Mouse (Mus musculus) gastrocnemius, postnatal 10 days (tissue): ENCODE data around the gene Acsm2. TPM values are rescaled to one million over a fixed set of nuclear protein-coding genes. Genes with fewer than 3 reads are reported as not detected.

Experiments
- DNase-seq: peaks from one replicate; pipeline ENCODE4 v3.0.0; 2021; ENCODE audit warnings: mixed read lengths
- long read RNA-seq, 2 experiments: library from polyadenylated mRNA; stranded (forward); transcript quantifications; one replicate each; pipeline ENCODE4 v2.0.0; 2021
- total RNA-seq, 2 experiments: library from RNA; stranded (reverse); gene quantifications; 2 replicates each; pipeline ENCODE4 v1.2.3; 2021

The Acsm2 gene
- total RNA-seq, result not detected
- long read RNA-seq, experiment 1, result 0 reads
- long read RNA-seq, experiment 2, result 0 reads

DNA sequence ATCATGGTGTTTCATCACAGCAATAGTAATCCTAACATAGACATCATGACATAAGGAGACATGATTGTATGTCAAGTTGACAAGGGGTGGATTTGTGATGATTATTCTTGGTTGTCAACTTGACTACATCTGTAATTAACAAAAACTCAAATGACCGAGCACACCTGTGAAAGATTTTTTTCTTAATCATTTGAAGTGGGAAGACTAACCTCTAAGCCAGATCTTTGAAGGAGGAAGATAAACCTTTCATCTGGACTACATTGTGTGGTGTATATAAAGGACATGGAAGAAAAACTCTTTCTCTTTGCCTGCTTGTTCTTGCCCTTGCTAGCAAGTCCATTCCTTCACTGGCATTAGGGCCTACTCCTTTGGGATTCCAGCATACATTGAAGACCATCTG, at the start of gene Acsm2:
TSS of gene Acsm2 (plus strand) at position 301 of the 400 bp plus-strand sequence.
- DNase-seq, result no peak

DNA sequence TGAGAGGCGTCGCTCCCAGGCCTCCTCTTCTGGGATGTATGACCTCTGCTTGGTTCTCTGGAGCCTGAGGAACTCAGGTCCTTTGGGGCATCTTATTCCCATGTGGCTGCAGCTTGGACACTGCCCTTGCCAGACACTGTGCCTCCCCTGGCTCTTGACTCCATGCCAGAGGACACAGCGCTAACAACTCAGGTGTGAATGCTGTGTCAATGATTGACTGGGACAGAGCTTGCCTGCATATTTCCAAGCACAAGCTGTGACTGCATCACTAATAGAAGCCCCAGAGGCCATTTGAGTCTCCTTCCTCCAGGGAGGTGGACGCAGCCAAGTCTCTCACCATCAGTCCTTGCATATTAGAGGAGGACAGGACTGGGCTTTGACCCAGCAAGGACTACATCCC, 43.0 kb upstream of the Acsm2 start:
- DNase-seq, result no peak

DNA sequence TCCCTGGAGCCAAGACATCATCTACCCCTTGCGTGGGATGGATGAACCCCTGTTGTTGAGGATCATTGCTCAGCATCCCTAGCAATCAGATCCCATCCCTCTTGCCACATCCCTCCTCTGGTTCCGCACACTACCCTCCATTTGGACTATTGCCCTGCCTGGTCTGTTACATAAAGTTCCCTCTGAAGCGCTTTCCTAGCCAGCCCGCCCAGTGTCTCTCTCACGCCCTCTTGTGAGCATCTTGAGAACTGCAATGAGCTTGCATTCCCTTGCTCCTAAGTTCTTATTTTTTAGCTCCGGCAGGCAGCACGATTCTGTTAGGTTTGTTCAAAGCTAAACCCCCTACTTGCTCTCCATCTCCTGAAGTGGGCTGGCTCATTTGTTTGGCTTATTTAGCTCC, 41.1 kb upstream of the Acsm2 start:
- peak; percentile 12 for DNase-seq

DNA sequence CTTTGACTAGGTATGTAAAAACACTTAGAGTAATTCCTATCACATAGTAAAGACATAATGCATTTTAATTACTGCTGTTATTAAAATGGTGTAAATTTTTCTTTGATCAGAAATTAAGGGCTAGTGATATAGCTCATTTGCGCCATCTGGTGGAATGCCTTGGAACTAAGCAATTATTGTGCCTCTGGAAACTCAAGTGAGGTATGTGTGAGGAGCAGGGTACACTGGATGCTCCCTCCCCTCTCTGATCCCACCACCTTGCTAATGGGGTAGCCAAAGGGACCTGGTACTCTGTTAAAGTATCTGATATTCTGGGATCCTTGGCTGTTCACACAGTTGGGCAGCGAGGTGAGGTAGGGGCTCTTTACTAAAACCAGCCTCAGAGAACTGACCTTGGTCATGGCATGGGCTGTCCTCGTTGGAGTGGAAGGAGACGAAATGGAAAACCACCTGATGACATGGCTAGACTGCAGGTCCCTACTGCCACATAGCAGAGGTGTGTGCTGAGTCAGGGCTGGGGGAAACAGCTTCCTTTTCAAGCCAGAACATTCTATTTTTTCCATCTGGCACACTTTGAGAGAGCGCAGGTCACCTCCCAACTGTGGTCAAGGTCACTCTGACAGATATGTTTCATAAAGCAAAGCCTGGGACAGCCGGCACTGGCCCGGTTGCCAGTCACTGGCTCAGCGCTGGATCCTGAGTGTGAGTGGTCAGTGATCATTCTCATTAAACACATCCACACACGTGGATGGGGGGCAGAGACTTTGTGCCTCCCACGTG, 38.5 kb upstream of the Acsm2 start:
- DNase-seq, result peak; percentile 39

DNA sequence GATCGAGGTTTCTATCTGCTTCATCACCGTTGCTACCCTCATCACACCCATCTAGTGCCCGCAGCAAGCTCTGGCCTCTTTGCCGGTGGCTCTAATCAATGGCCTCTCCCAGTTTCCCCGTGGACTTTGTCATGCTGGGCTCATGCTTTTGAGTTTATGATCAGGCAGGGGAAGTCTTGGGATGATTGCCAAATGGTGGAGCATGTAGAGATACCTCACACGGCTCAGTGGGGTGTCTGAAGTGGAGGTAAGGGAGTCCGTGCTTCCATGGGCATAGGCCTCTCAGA, 37.9 kb upstream of the Acsm2 start:
- no peak for DNase-seq

DNA sequence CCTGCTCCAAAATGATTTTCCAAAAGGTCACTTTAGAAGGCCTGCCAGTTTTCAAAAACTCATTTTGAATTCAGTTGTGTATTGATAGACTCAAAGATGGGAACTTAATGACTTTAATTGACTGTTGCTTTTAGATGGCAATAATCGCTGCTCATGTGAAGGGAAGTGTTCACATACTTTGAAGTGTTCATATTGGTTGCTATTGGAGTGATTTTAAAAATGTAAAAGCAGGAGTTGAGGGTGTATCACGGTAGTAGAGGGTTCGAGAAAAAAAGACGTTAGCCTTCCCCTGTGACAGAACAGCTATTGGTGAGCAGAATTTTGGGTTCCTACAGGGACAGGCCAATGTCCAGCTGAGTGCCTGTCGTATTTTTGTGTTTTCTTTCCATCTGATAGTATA, 35.0 kb upstream of the Acsm2 start, which contains the start of gene Acsm5:
TSS of gene Acsm5 (plus strand) at position 301 of the 400 bp plus-strand sequence.
- no peak for DNase-seq

DNA sequence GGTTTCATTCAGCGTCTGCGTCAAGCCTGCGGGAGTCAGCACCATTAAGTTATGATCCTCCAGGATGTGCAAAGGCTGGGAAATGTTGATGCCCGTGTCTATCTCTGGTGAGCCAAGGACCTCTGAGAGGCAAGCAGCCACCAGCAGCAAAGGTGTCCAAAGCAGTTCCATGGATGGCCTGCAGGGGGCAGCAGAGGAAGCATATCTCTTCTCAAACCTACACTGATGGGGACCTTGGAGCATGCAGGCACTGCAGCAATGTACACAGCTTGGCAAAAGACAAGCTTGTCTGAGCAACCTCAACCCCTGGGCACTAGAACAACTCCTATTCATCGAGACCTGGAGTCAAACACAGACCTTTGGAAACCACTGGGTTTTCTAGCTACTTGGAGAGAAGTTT, 34.5 kb upstream of the Acsm2 start:
- DNase-seq, result peak; percentile 40

DNA sequence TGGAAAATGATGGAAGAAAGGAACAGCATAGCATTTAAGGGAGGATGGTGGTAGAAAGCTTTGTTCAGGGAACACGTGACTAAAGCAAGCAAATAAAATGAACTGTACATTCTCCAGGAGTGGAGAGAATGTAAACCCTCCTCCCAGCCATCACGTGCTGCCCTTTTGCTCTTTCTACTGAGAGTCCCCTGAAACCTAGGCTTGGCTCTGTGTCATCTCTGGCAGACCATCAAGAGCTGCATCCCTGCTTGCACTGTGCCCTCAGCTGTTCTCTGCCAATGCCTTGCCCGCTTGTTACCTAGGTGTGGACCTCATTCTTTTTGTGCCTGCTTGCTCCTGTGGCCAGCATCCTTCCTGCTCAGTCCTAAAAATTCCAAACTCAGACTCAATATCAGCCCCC, 32.3 kb upstream of the Acsm2 start:
- DNase-seq, result no peak

DNA sequence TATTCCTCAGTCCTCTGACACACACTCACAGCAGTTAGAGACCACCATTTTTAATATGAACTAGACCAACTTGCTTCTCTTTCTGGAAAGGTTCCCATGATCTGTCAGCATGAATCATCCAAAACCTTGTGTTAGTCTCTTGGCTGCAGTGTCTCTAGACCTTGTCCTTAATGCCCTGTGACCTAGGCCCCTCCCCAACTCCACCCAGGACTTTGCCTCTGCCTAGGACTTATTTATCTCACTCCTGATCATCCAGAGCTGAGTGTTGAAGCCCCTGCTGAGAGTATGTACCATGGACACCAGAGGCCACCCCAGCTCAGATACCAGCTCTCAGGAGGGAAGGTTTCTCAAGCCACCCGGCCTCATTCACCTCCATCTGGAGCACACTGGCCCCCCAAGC, 31.8 kb upstream of the Acsm2 start:
- no peak for DNase-seq

DNA sequence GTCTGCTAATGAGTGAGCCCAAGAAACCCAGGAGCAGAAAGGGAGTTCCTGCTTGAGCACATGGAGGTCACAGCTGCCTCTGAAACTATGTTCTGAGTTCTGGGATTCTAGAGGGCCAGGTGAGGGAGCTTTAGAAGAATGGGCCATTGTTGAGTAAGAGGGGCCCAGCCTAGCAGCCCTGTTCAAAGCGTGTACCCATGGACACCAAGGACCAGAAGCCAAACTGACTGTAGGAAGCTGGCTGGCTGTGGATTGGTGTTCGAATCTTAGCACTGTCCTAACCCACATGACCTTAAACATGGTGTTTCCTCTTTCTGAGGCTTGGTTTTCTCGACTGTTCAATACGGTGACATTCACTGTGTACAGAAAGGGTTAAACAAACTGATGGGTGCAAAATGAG, 30.8 kb upstream of the Acsm2 start, which contains the start of gene Pdilt:
TSS of gene Pdilt (minus strand) at position 101 of the 400 bp plus-strand sequence.
- no peak for DNase-seq

DNA sequence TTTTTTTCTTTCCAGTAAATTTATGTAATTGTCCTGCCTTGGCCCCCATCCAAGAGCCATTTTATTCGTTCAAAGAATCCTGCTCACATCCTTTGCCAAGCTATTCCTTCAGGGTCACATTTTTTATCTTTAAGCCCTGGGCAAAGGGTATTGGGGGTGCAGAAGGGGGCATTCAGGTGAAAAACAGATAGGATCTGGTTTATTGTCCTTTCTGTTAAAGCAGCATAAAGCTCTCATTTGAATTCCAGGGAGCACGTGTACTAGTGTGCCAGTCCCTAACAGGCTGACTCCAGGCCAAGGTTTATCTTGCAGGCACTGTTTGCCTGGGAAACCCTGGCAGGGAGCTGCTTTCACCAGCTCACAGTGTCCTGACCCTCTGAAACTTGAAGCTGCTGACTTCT, 28.3 kb upstream of the Acsm2 start:
- no peak for DNase-seq

DNA sequence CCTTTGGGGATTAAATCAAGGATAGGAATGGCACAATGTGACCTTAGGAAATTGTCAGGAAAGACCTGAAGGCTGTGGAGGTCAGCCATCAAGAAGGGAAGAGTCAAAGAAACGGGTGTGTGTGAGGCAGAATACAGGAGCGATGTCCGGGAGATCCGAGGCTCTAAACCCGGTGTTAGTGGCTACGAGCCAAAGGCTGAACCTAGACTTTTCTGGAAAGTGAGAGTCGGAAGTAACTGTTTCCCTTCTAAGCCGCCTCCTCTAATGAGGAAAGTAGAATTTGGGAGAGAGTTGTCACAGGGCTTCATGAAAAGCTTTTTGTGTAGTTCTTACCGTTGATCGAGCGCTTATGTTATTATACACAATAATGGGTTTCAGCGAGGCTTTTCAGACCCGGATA, 27.7 kb upstream of the Acsm2 start:
- no peak for DNase-seq

DNA sequence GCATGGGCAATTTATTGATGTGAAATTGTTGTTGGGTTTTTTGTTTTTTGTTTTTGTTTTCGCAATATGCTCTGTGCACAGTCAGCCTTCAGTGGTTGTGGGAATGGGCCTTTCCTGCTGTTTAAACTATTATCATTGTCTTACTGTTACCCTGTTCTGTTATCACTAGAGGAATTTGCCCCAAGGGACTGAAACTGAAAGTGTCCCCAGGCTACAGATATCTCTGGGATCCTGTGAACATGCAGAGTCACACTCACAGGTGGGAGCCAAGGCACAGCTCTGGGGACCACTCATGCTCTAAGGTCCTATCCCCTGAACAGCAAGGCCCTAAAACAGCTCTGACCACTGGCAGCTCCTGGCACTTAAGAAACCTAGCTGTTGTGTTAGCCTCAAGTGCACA, 27.0 kb upstream of the Acsm2 start:
- no peak for DNase-seq

DNA sequence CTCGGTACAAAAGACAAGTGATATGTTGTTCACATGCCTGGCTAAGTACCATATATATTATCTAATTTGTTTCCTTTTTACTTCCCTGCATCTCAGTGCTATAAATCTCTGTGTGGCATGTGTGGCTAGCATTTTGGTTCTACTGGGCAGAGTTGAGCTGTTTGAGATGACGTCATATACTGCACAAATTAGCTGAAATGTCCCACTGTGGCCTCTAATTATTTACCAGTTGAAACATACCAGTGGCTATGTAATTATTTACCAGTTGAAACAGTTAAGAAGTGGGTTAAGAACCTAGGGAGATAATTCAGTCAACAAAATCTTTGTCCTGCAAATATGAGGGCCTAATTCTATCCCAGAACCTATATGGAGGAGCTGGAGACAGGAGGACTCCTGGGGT, 26.6 kb upstream of the Acsm2 start:
- no peak for DNase-seq

DNA sequence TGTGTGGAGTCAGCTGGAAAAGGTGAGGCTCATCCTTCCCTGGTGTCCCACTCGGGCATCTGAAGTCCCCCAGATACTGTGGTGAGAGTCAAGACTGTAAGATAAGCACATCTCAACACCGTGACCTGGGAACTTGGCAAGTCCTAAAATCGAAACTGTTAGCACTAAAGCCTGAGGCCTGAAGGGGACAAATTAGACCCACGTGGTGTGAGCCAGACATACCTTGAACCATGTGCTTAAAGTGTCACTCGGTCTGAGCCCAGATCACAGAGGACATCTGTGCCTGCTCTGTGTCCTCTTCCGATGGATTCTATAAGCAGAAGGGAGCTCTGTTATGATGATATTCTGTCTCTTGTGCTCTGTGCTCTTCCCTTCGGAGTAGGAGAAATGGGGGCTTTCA, 25.5 kb upstream of the Acsm2 start:
- DNase-seq, result no peak

DNA sequence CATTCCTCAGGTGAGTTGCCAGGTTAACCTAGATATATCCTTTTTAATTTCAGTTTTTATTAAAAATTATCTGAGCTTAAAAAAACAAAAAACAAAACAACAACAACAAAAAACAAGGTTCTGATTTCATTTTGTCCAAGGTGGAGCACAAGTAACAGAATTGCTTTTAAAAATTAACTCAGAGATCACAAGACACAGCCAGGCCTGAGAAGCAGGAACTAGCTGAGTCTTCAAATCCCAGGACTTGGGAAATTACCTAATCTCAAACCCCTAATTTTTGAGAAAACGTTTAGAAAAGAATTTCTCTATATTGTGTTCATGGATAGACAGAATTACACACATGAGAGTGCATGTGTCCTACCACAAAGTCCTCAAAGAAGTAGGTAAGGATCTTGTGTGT, 21.2 kb upstream of the Acsm2 start:
- DNase-seq, result no peak

DNA sequence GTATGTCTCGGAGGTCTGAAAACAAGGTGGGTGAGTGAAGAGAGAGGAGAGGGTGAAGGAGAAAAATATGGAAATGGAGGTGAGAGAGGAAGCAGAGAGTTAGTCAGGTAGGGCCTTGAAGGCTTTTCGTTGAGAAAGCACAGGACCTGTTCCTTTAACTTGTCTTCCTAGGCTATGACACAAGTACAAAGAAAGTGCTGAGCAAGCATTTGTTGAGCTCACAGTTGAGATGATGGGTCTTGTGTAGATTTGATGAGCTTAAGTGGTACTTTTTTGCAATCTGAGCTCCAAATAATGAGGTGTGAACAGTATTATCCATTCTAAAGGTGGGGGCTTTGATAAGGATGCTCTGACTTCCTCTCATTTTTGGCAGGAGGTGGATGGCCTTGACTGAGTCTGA, 19.8 kb upstream of the Acsm2 start:
- DNase-seq, result no peak

DNA sequence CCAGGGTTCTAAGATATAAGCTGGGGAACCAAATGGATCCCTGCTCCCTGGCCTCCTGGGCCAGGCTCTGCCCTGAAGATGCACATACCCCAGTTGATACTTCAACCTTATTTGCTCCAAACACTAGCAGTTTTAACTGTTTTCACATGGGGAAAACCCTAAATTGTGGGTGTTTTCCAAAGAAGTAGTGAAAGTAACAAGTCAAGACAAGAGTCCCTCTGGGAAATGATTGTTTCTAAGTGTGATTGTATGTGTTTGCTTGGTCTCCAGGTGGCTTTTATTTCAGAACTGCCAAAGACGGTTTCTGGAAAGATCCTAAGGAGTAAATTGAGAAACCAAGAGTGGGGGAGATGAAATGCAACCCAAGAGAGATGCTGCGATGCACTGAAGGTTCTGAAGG, 11.7 kb upstream of the Acsm2 start:
- DNase-seq, result no peak

DNA sequence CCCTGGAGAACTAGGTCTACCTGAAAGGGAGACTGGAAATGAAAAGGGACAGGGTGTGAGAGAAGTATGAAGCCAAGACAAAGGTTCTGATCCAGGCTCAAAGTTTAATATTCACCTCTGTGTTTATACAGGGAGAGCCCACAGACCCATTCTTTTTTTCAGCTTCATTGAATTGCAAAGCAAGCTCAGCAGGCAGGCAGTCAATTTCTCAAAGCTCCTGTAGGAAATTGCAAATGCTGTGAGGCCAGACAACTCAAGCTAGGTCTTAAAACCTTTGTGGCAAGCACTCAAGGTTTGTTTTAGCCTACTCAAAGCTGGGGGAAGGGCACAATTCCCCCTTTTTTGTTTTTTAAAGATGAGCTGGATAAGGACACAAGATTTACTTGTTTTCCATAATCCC, 8.6 kb upstream of the Acsm2 start:
- DNase-seq, result no peak

DNA sequence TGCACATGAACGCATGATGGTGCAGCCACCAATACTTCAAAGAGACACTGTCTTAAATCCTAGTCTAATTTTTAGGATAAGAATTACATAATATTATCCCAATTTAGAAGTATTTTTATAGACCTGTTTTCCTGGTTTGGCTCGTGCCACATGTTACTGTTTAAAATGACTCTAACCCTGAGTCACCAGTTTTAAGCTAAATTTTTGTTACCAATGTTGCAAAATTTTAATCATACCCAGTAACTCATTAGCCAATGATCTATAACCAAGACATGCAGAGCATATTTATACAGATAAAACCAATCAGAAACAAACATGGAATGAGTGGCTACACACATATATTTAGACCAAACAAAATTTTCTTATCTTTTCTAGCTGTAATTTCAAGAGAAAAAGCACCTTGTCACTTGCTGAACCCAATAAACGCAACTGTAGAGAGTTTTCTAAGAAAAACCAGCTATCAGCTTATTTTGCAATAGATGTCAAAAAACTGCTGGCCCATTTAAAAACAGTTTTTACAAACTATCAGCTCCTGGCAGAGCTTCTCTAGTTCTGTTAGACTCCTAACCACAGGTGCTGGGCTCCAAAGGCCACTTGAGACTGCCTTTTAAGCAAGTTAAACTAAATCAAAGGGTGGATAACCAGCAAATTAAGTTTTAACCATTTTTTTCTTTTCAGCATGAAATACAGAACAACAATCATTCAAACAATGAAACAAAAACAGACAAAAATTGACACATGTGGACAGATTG, 3.5 kb upstream of the Acsm2 start:
- no peak for DNase-seq

DNA sequence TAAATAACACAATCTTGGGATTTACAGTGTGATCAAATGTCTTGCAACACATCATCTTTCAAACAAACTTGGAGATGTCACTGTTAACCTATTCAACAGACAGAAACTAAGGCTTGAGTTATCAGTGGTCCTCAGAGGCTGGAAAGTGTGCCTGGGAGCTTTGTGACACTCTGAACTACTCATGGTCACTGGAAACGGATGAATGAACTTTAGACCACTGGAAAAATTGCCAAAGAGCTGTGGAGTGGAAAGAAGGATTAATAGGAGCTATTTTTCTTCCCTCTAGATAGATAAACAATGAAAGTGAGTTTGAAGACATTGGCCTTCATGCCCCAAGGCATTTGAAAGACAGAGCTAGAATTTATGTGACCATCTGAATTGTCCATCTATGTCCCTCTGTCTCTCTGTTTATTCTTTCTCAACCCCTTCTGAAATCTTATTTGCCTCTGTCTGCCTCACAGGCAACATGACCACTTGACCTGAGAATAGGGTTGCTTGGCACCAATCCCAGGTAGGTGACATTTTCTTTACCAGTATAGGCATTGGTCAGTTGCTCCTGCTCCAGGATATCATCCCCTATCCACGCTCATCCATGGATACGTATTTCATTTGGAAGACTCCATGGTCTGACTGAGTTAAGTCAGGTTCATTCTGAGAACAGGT, 5.8 kb downstream of the Acsm2 start:
- DNase-seq, result no peak

DNA sequence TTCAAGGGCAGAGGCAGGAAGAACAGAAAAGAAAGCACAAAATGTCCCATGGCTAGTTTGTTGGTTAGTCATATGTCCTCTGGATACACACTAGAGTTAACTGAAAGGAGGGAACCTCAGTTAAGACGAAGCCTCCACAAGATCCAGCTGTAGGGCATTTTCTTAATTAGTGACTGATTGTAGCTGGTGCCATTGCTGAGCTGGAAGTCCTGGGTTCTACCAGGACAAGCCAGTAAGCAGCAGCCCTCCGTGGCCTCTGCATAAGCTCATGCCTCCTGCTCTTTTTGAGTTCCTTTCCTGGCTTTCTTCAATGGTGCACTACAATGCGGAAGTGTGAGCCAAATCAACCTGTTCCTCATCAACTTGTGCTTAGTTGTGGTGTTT, 6.3 kb downstream of the Acsm2 start:
- no peak for DNase-seq

DNA sequence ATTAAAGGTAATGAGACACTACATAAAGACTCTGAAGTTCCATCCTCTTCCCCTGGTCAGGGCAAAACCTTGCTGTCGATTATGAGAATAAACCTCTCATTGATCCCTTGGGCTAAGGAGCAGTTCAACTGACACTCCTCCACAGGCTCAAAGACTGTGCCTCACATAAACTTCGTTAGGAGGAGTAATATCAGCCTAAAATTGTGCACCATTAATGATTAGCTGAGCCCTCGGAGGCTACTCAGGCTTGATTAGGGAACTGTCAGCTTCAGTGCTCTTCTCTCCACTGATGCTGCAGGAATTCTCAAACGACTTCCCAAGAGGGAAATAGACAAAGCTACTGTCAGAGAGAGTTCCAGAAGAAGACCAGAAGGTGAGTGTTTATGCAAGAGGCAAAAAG, 7.3 kb downstream of the Acsm2 start:
- no peak for DNase-seq
